Mouse (Mus musculus): ENCODE data around the gene Agpat1.

- no peak for TF ChIP-seq CTCF (IDR thresholded peaks at IDR 0.05; ENCODE audit: borderline replicate concordance, control insufficient read depth, extremely low read depth, insufficient read depth, low read length, poor library complexity)
- peak; percentile 47 for TF ChIP-seq POLR2A (IDR thresholded peaks at IDR 0.05; ENCODE audit: control insufficient read depth, extremely low read depth, insufficient read depth, low read length, poor library complexity)
Observed at GRCm38 (mm10) chr17:34603375-34604060, 544 bp upstream of the Agpat1 start, which contains the start of gene Rnf5.
